Mouse (Mus musculus): ENCODE measurements around the gene Lcp1.

Lcp1 gene

GRCm38 (mm10) chr14:75177400-75177799, 46.5 kb downstream of the Lcp1 start:
- DNase-seq: no peak

- DNase-seq: peak; percentile 84
Measured at GRCm38 (mm10) chr14:75178384-75178793, 47.5 kb downstream of the Lcp1 start.

GRCm38 (mm10) chr14:75178801-75179211, 47.9 kb downstream of the Lcp1 start:
- peak; percentile 64 for DNase-seq

- DNase-seq: peak; percentile 78
Measured at GRCm38 (mm10) chr14:75179255-75179963, 48.5 kb downstream of the Lcp1 start.

GRCm38 (mm10) chr14:75180551-75180978, 49.7 kb downstream of the Lcp1 start:
- DNase-seq: peak; percentile 54

- DNase-seq: no peak
Measured at GRCm38 (mm10) chr14:75181062-75181935, 50.4 kb downstream of the Lcp1 start.

GRCm38 (mm10) chr14:75182378-75182777, 51.5 kb downstream of the Lcp1 start:
- no peak for DNase-seq

- no peak for DNase-seq
Measured at GRCm38 (mm10) chr14:75182831-75183230, 51.9 kb downstream of the Lcp1 start.

GRCm38 (mm10) chr14:75184069-75184790, 53.3 kb downstream of the Lcp1 start:
- DNase-seq: no peak

GRCm38 (mm10) chr14:75185796-75186594, 55.1 kb downstream of the Lcp1 start:
- DNase-seq: no peak

- no peak for DNase-seq
Measured at GRCm38 (mm10) chr14:75186858-75187415, 56.0 kb downstream of the Lcp1 start.

- DNase-seq: no peak
Measured at GRCm38 (mm10) chr14:75188521-75188920, 57.6 kb downstream of the Lcp1 start.

GRCm38 (mm10) chr14:75189031-75189430, 58.1 kb downstream of the Lcp1 start:
- no peak for DNase-seq

GRCm38 (mm10) chr14:75190683-75191082, 59.8 kb downstream of the Lcp1 start:
- no peak for DNase-seq

- no peak for DNase-seq
Measured at GRCm38 (mm10) chr14:75192427-75192826, 61.5 kb downstream of the Lcp1 start.

- no peak for DNase-seq
Measured at GRCm38 (mm10) chr14:75192858-75193257, 62.0 kb downstream of the Lcp1 start.

GRCm38 (mm10) chr14:75195530-75195929, 64.6 kb downstream of the Lcp1 start:
- DNase-seq: no peak

GRCm38 (mm10) chr14:75197027-75197426, 66.1 kb downstream of the Lcp1 start:
- DNase-seq: peak; percentile 74

- DNase-seq: no peak
Measured at GRCm38 (mm10) chr14:75197660-75198059, 66.8 kb downstream of the Lcp1 start.

- DNase-seq: no peak
Measured at GRCm38 (mm10) chr14:75205363-75206051, 74.6 kb downstream of the Lcp1 start.

GRCm38 (mm10) chr14:75206307-75206706, 75.4 kb downstream of the Lcp1 start:
- DNase-seq: no peak
